Mouse (Mus musculus): ENCODE results near the gene D430041D05Rik.
"Not testable (repeated sequence)": the region's sequence is repeated elsewhere in the genome, so short reads cannot be mapped to it uniquely, and the experiment has no call there.

- not testable (repeated sequence) for TF ChIP-seq POLR2A (IDR thresholded peaks at IDR 0.05; ENCODE audit: borderline replicate concordance, low read depth, low read length); CTCF (IDR thresholded peaks at IDR 0.05; ENCODE audit: low read depth, low read length)
Observed at GRCm38 (mm10) chr2:104109021-104109420, 301.8 kb downstream of the D430041D05Rik start.
